Mouse (Mus musculus) stomach, embryonic 16.5 days (tissue): ENCODE measurements around the gene Bglap. TPM values are rescaled to one million over a fixed set of nuclear protein-coding genes. Genes with fewer than 3 reads are reported as not detected.

ENCODE experiments used
- ATAC-seq: fragments of 200-750 bp; cut with Nextera tagmentation; 2 replicates; pipeline ENCODE4 v1.8.0; 2017; ENCODE audit warnings: moderate number of reproducible peaks, moderate TSS enrichment; ENCODE audit not compliant: insufficient read depth, low FRiP score
- H3K27ac ChIP-seq: fragments of 300-500 bp; sonication (generic); 2 replicates; pipeline ENCODE4 v1.5.1; 2014; ENCODE audit warnings: low read length
- H3K27me3 ChIP-seq: fragments of 300-500 bp; sonication (generic); 2 replicates; pipeline ENCODE4 v1.6.1; 2014; ENCODE audit warnings: low read length, control low read depth, mixed read lengths; ENCODE audit not compliant: control insufficient read depth, insufficient read depth
- H3K36me3 ChIP-seq: fragments of 300-500 bp; sonication (generic); 2 replicates; pipeline ENCODE4 v1.6.1; 2014; ENCODE audit warnings: low read length; ENCODE audit not compliant: control insufficient read depth, insufficient read depth
- H3K4me1 ChIP-seq: fragments of 300-500 bp; sonication (generic); 2 replicates; pipeline ENCODE4 v1.6.1; 2014; ENCODE audit warnings: low read length, control low read depth, mixed read lengths; ENCODE audit not compliant: control insufficient read depth, insufficient read depth
- H3K4me2 ChIP-seq: fragments of 300-500 bp; sonication (generic); 2 replicates; pipeline ENCODE4 v1.6.1; 2014; ENCODE audit warnings: low read depth, low read length, mixed read lengths
- H3K4me3 ChIP-seq: fragments of 300-500 bp; sonication (generic); replicated peaks from 2 replicates; pipeline ENCODE4 v1.5.1; 2014; ENCODE audit warnings: mild to moderate bottlenecking, low read length
- H3K9ac ChIP-seq: fragments of 300-500 bp; sonication (generic); 2 replicates; pipeline ENCODE4 v1.6.1; 2014; ENCODE audit warnings: low read length
- H3K9me3 ChIP-seq: fragments of 300-500 bp; sonication (generic); replicated peaks from 2 replicates; pipeline ENCODE4 v1.6.1; 2016; ENCODE audit warnings: low read length, control low read depth; ENCODE audit not compliant: control insufficient read depth
- WGBS: fragments of 180-500 bp; shearing (Covaris S2); extraction: QIAGEN DNeasy Blood & Tissue Kit; methylation state at CpG from one replicate; pipeline ENCODE4 v1.1.7; 2014; 5-methylcytosine and 5-hydroxymethylcytosine counted together
- polyA plus RNA-seq: library from polyadenylated mRNA; unstranded; fragments of >200 nt; fragmentation: Nextera tagmentation; extraction: Ambion mirVana; gene quantifications from 2 replicates; pipeline ENCODE4 v1.2.1, GENCODE M21; 2015

The Bglap gene
- polyA plus RNA-seq, 1 experiment from 2014 or later = not detected

DNA sequence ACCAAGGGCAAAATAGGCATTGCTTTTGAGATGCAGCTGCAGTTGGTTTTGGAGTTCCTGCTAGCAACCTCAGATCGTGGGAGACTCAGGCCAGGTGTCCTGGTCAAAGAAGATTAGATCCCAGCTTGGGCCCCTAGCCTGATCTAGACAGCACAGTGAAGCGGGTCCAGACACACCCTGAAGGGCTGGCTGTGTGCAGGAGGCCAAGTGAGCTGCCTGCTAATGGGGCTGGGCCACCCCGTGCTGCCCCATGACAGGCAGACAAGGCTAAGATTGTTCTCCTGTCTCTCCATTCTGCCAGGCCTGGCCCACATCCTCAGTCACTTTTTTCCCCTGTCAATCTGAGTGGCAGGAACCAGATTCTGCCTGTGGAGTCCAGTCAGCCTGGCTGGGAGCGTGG, 20.6 kb downstream of the Bglap start:
- Histone ChIP-seq H3K27me3 (peaks cover 16% of the 10 kb centered on the region), H3K9me3 (no peaks in the 10 kb centered on the region), H3K9ac (no peak overlapping the region), H3K4me1 (peaks cover 12% of the 10 kb centered on the region; the same call in 1 of the 2 replicates), H3K4me3 (no peak overlapping the region), H3K36me3 (peaks cover 30% of the 10 kb centered on the region), H3K4me2 (no peak overlapping the region), H3K27ac (peak overlapping the region; percentile 26; the same call in 1 of the 2 replicates)
- WGBS = 61% methylated on average over 4 of the region's 4 CpGs
- no peak for ATAC-seq

- H3K4me2 ChIP-seq = no peak overlapping the region
- no peaks in the 10 kb centered on the region for H3K9me3 ChIP-seq
- H3K27me3 ChIP-seq = peaks cover 16% of the 10 kb centered on the region
- 90% methylated on average over 2 of the region's 2 CpGs for WGBS
- no peak for ATAC-seq
- peaks cover 12% of the 10 kb centered on the region; the same call in 1 of the 2 replicates for H3K4me1 ChIP-seq
- H3K36me3 ChIP-seq = peaks cover 37% of the 10 kb centered on the region
- H3K27ac ChIP-seq = no peak overlapping the region
- no peak overlapping the region for H3K9ac ChIP-seq
- no peak overlapping the region for H3K4me3 ChIP-seq
Measured at GRCm38 (mm10) chr3:88361612-88362313, 22.5 kb downstream of the Bglap start.

- H3K9me3 ChIP-seq = no peaks in the 10 kb centered on the region
- peaks cover 12% of the 10 kb centered on the region; the same call in 1 of the 2 replicates for H3K4me1 ChIP-seq
- H3K4me2 ChIP-seq = no peak overlapping the region
- peaks cover 14% of the 10 kb centered on the region for H3K27me3 ChIP-seq
- no peak for ATAC-seq
- no peak overlapping the region for H3K4me3 ChIP-seq
- 72% methylated on average over 6 of the region's 6 CpGs for WGBS
- H3K9ac ChIP-seq = no peak overlapping the region
- H3K27ac ChIP-seq = no peak overlapping the region
- peaks cover 37% of the 10 kb centered on the region for H3K36me3 ChIP-seq
Measured at GRCm38 (mm10) chr3:88361096-88361495, 23.2 kb downstream of the Bglap start.

DNA sequence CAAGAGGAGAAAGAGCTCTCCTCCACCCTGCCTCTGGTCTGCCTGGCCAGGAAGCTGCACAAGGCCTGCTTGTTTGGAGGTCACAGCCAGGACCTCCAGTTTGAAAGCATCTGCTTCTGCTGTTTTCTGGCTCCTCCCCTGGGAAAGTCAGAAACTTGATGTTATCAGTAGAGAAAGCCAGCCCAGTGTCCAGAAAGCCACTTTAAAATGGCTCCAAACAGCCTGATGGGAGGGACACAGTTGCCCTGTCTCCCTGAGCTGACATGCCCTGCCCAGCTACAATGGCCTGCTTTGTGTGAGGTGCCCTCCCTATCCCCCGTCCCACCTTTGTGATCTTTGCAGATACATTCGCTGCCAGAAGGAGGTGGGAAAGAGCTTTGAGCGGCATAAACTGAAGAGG, 24.3 kb downstream of the Bglap start:
- H3K9ac ChIP-seq = no peak overlapping the region
- no peak overlapping the region for H3K4me3 ChIP-seq
- no peak for ATAC-seq
- H3K27ac ChIP-seq = 0 out of 2 replicates have a peak overlapping the region, but pooled peaks have one; percentile 30
- WGBS = 60% methylated on average over 3 of the region's 3 CpGs
- 0 out of 2 replicates have a peak, but pooled peaks cover 4% of the 10 kb centered on the region for H3K27me3 ChIP-seq
- peaks cover 12% of the 10 kb centered on the region; the same call in 1 of the 2 replicates for H3K4me1 ChIP-seq
- H3K36me3 ChIP-seq = peaks cover 44% of the 10 kb centered on the region
- no peak overlapping the region for H3K4me2 ChIP-seq
- H3K9me3 ChIP-seq = no peaks in the 10 kb centered on the region

- Histone ChIP-seq H3K4me2 (no peak overlapping the region), H3K9ac (no peak overlapping the region), H3K4me1 (peaks cover 9% of the 10 kb centered on the region; the same call in 1 of the 2 replicates), H3K9me3 (no peaks in the 10 kb centered on the region), H3K27ac (0 out of 2 replicates have a peak overlapping the region, but pooled peaks have one; percentile 30), H3K27me3 (no peaks in the 10 kb centered on the region), H3K36me3 (peaks cover 44% of the 10 kb centered on the region), H3K4me3 (no peak overlapping the region)
- no peak for ATAC-seq
- WGBS = 70% methylated on average over 5 of the region's 5 CpGs
Measured at GRCm38 (mm10) chr3:88359584-88359983, 24.7 kb downstream of the Bglap start.

- no peak overlapping the region for H3K9ac ChIP-seq
- no peaks in the 10 kb centered on the region for H3K4me1 ChIP-seq
- H3K4me2 ChIP-seq = no peak overlapping the region
- ATAC-seq = no peak
- no peak overlapping the region for H3K4me3 ChIP-seq
- WGBS = 90% methylated on average over 8 of the region's 8 CpGs
- peaks cover 43% of the 10 kb centered on the region for H3K36me3 ChIP-seq
- no peaks in the 10 kb centered on the region for H3K9me3 ChIP-seq
- H3K27ac ChIP-seq = no peak overlapping the region
- H3K27me3 ChIP-seq = no peaks in the 10 kb centered on the region
Measured at GRCm38 (mm10) chr3:88354396-88355165, 29.7 kb downstream of the Bglap start.

DNA sequence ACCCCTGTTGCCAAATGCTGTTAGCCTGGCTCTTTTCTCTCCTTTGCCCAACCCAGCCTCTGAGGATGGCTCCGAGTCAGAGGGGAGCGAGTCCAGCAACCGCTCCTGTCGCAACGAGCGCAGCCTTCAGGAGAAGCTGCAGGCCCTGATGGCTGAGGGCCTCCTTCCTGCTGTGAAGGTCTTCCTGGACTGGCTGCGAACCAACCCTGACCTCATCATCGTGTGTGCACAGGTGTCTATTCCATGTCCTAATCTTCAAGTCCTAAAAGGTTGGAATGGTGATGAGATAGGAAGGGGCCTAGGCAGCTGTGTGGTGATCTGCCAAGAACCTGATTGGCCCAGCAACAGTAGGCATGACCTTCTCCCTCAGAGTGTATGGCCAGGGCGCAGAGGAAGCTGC, 31.4 kb downstream of the Bglap start:
- 89% methylated on average over 9 of the region's 9 CpGs for WGBS
- Histone ChIP-seq H3K4me1 (no peaks in the 10 kb centered on the region), H3K9ac (no peak overlapping the region), H3K9me3 (no peaks in the 10 kb centered on the region), H3K27me3 (no peaks in the 10 kb centered on the region), H3K36me3 (peaks cover 27% of the 10 kb centered on the region), H3K27ac (no peak overlapping the region), H3K4me2 (no peak overlapping the region), H3K4me3 (no peak overlapping the region)
- ATAC-seq = no peak

DNA sequence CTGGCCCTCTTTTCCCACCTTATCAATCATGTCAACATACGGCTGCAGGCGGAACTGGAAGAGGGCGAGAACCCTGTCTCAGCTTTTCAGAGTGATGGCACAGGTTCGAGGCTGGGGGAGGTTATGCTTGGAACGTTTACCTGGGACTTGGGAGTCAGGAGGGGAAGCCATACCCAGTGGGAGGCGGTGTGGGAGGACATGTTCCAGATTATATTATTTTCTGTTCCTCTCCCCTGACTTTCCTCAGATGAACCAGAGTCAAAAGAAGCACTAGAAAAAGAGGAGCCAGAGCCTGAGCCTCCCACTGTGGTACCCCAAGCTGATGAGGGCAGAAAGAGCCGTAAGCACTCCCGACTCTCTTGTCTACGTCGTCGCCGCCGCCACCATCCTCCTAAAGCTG, 33.5 kb downstream of the Bglap start:
- 85% methylated on average over 13 of the region's 13 CpGs for WGBS
- Histone ChIP-seq H3K27me3 (no peaks in the 10 kb centered on the region), H3K4me1 (no peaks in the 10 kb centered on the region), H3K4me2 (no peak overlapping the region), H3K9me3 (no peaks in the 10 kb centered on the region), H3K27ac (no peak overlapping the region), H3K9ac (no peak overlapping the region), H3K36me3 (peaks cover 39% of the 10 kb centered on the region), H3K4me3 (no peak overlapping the region)
- no peak for ATAC-seq

- no peak for ATAC-seq
- no peak overlapping the region for H3K9ac ChIP-seq
- peaks cover 12% of the 10 kb centered on the region for H3K36me3 ChIP-seq
- no peak overlapping the region for H3K4me3 ChIP-seq
- no peaks in the 10 kb centered on the region for H3K27me3 ChIP-seq
- no peak overlapping the region for H3K27ac ChIP-seq
- H3K4me1 ChIP-seq = peaks cover 30% of the 10 kb centered on the region
- H3K4me2 ChIP-seq = no peak overlapping the region
- H3K9me3 ChIP-seq = no peaks in the 10 kb centered on the region
- 73% methylated on average over 3 of the region's 3 CpGs for WGBS
Measured at GRCm38 (mm10) chr3:88339006-88339405, 45.3 kb downstream of the Bglap start.
